Mouse (Mus musculus) 416B (cell line): ENCODE measurements at regions not wholly inside any gene's neighbourhood (a gene's known extent, or its start where the extent isn't known, plus 50 kb on each side); places are given as distances from the start of the nearest gene placed in this dataset.
A peak's percentile ranks its signal among the peaks of the same experiment; 100 is the strongest.

Experiments
- DNase-seq: peaks from one replicate; pipeline ENCODE4 v3.0.0; 2011; ENCODE audit warnings: low read depth

- DNase-seq = no peak
These were observed 57.0 kb downstream of the Amd2 start for GRCm38 (mm10) chr10:35654548-35655180.

DNA sequence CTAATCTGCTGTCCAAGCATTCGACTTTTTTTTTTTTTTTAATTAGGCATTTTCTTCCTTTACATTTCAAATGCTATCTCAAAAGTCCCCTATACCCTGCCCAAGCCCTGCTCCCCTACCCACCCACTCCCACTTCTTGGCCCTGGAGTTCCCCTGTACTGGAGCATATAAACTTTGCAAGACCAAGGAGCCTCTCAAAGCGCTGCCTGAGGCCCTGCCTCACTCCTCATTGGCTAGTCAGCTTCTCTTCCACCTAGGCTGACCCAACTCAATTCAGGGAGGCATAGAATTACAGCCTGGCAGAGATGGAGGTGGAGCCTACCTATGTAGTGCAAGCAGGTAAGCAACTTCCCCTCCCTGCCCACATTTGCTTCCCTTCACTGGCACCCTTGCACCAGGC is 61.8 kb downstream of the Amd2 start:
- DNase-seq = no peak

- no peak for DNase-seq
These were observed 90.8 kb downstream of the Amd2 start for GRCm38 (mm10) chr10:35620853-35621252.

GRCm38 (mm10) chr10:35586251-35586650 is 125.4 kb downstream of the Amd2 start:
- DNase-seq = peak; percentile 59
